ENCODE assay signal across 8 mouse cellular contexts in the genomic region with DNA sequence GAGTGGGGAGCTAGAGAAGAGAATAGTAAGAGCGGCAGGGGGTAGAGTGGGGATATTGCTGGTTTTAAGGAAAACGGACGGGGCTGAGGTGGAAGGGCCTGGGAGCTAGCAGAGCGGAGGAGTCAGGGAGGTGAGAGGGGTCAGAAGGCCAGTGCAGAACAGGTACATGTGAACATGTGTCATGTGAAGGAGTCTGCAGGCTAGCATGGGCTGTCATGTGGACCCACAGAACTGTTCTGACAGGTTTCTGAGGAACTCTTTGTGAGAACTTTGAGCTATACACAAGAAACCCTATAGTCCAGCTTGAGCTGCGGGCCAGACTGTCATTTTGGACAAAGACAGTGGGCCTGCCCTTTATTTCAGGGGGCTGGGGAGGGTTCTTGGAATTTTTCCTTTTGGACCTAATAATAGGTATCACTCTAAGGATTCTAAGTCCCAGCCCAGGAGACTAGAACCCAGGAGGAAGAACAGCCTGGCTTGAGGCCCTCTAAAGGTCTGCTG. TPM values are rescaled to one million over a fixed set of nuclear protein-coding genes. Genes with fewer than 3 reads are reported as not detected.
A peak's percentile ranks its signal among the peaks of the same experiment; 100 is the strongest.
DNase-seq lines count a peak whose midpoint lies in the region; ATAC-seq and TF ChIP-seq lines count a peak whose summit lies in the region.

Gene Isg20, plus strand, starts transcription at position 451 of the 501 bp plus-strand sequence.

- no peaks in the 10 kb centered on the region for H3K79me3 ChIP-seq in C2C12 (ENCODE audit: low read depth)

- H3K9me3 ChIP-seq in forebrain, postnatal 0 days (ENCODE audit: low read length): no peaks in the 10 kb centered on the region
- H3K9me3 ChIP-seq in liver, embryonic 13.5 days (replicated peaks): no peaks in the 10 kb centered on the region
- no peaks in the 10 kb centered on the region for H3K9me3 ChIP-seq in stomach, postnatal 0 days (ENCODE audit: control insufficient read depth, low read length)

- peak within 1 kb of the TSS; percentile 33; the same call in 1 of the 2 replicates for H3K4me2 ChIP-seq in forebrain, postnatal 0 days (ENCODE audit: low read depth)
- H3K4me2 ChIP-seq in liver, embryonic 13.5 days: peak within 1 kb of the TSS; percentile 89
- H3K4me2 ChIP-seq in stomach, postnatal 0 days (replicated peaks; ENCODE audit: low read depth): peak within 1 kb of the TSS; percentile 63

- no peak for TF ChIP-seq EP300 in stomach, postnatal 0 days (optimal IDR thresholded peaks at IDR 0.05)

- H3ac ChIP-seq in C2C12 (ENCODE audit: control insufficient read depth, insufficient read length, low read depth): no peak within 1 kb of the TSS

- 57% methylated on average over 5 of the region's 5 CpGs for WGBS in forebrain, postnatal 0 days
- WGBS in liver, embryonic 13.5 days (ENCODE audit: insufficient replicate concordance): 64% methylated on average over 5 of the region's 5 CpGs
- WGBS in stomach, postnatal 0 days: 69% methylated on average over 5 of the region's 5 CpGs

- peaks cover 6% of the 10 kb centered on the region; the same call in 1 of the 2 replicates for H3K4me1 ChIP-seq in forebrain, postnatal 0 days (ENCODE audit: insufficient read depth)
- H3K4me1 ChIP-seq in liver, embryonic 13.5 days (replicated peaks): peaks cover 58% of the 10 kb centered on the region
- H3K4me1 ChIP-seq in stomach, postnatal 0 days (replicated peaks; ENCODE audit: control insufficient read depth, insufficient read depth): 0 out of 2 replicates have a peak, but pooled peaks cover 9% of the 10 kb centered on the region

- peak within 1 kb of the TSS; percentile 16 for H3K4me3 ChIP-seq in C2C12 (ENCODE audit: insufficient read depth, poor library complexity, severe bottlenecking)
- peak within 1 kb of the TSS; percentile 17; the same call in 1 of the 2 replicates for H3K4me3 ChIP-seq in forebrain, postnatal 0 days (ENCODE audit: low read depth, low read length)
- peak within 1 kb of the TSS; percentile 64 for H3K4me3 ChIP-seq in liver, embryonic 13.5 days (replicated peaks)
- H3K4me3 ChIP-seq in stomach, postnatal 0 days (ENCODE audit: low read depth, low read length): peak within 1 kb of the TSS; percentile 36

- no peak for DNase-seq in adrenal gland, postnatal 14 days
- no peak for DNase-seq in adrenal gland, postnatal 25 days
- DNase-seq in forebrain, postnatal 0 days: no peak
- DNase-seq in liver, embryonic 13.5 days: no peak
- no peak for DNase-seq in stomach, postnatal 0 days (ENCODE audit: low spot score)
- DNase-seq in thymus, adult 18-20 months: no peak
- DNase-seq in layer of hippocampus, postnatal 14 days (ENCODE audit: low spot score in 2 of 2): no peak

- no peak within 1 kb of the TSS for H3K27ac ChIP-seq in forebrain, postnatal 0 days (ENCODE audit: low read depth, low read length)
- peak within 1 kb of the TSS; percentile 87 for H3K27ac ChIP-seq in liver, embryonic 13.5 days
- peak within 1 kb of the TSS; percentile 85 for H3K27ac ChIP-seq in stomach, postnatal 0 days (replicated peaks)

- peaks cover 22% of the 10 kb centered on the region for H3K36me3 ChIP-seq in C2C12 (ENCODE audit: control insufficient read depth, insufficient read depth)
- H3K36me3 ChIP-seq in forebrain, postnatal 0 days (ENCODE audit: insufficient read depth): peaks cover 8% of the 10 kb centered on the region; the same call in 1 of the 2 replicates
- peaks cover 18% of the 10 kb centered on the region for H3K36me3 ChIP-seq in liver, embryonic 13.5 days
- H3K36me3 ChIP-seq in stomach, postnatal 0 days (ENCODE audit: control insufficient read depth, insufficient read depth, low read length): no peaks in the 10 kb centered on the region

- H3K79me2 ChIP-seq in C2C12 (ENCODE audit: control insufficient read depth, insufficient read depth): no peaks in the 10 kb centered on the region

- no peak for TF ChIP-seq CTCF in C2C12 (IDR thresholded peaks at IDR 0.05; ENCODE audit: control insufficient read depth, insufficient read depth, insufficient read length)
- TF ChIP-seq CTCF in forebrain, postnatal 0 days (IDR thresholded peaks at IDR 0.05; ENCODE audit: low read depth): no peak
- no peak for TF ChIP-seq CTCF in stomach, postnatal 0 days (IDR thresholded peaks at IDR 0.05; ENCODE audit: low read depth)

- peak within 1 kb of the TSS; percentile 28; the same call in 1 of the 2 replicates for H3K9ac ChIP-seq in forebrain, postnatal 0 days
- H3K9ac ChIP-seq in liver, embryonic 13.5 days: peak within 1 kb of the TSS; percentile 76
- H3K9ac ChIP-seq in stomach, postnatal 0 days (ENCODE audit: low read length): peak within 1 kb of the TSS; percentile 38; the same call in 1 of the 2 replicates

- H3K27me3 ChIP-seq in C2C12 (ENCODE audit: control insufficient read depth, insufficient read depth, insufficient read length): no peaks in the 10 kb centered on the region
- no peaks in the 10 kb centered on the region for H3K27me3 ChIP-seq in forebrain, postnatal 0 days (ENCODE audit: insufficient read depth, low read length)
- H3K27me3 ChIP-seq in liver, embryonic 13.5 days: no peaks in the 10 kb centered on the region
- no peaks in the 10 kb centered on the region for H3K27me3 ChIP-seq in stomach, postnatal 0 days (ENCODE audit: control insufficient read depth, insufficient read depth, low read length)

- ATAC-seq in forebrain, postnatal 0 days: no peak
- no peak for ATAC-seq in liver, embryonic 13.5 days (ENCODE audit: low read depth)
- 0 out of 2 replicates have a peak, but pooled peaks have one; percentile 13 for ATAC-seq in stomach, postnatal 0 days (ENCODE audit: low FRiP score, low TSS enrichment)

TF ChIP-seq in C2C12, 6 proteins besides CTCF, POLR2A, EP300 and RAD21:
- TF ChIP-seq MYOG (IDR thresholded peaks at IDR 0.05; ENCODE audit: control insufficient read depth, extremely low read depth, insufficient read length) (no peak), FOSL1 (IDR thresholded peaks at IDR 0.05; ENCODE audit: insufficient read depth, low read length, poor library complexity, severe bottlenecking) (no peak), CEBPB (IDR thresholded peaks at IDR 0.05; ENCODE audit: low read depth) (no peak)

RNA-seq across cellular contexts. Expression of gene Isg20, which starts in this region (rescaled TPM):
- total RNA-seq in adrenal gland, postnatal 14 days (2021): 16.9 and 19.6 TPM in 2 replicates
- total RNA-seq in adrenal gland, postnatal 25 days (2021): 4.9 and 5.4 TPM in 2 replicates
- polyA plus RNA-seq in C2C12 (2012; fragmentation: generic; extraction: Trizol): 5.3 TPM
- total RNA-seq in forebrain, postnatal 0 days (2014; rRNA removed): 0.38 and 2.2 TPM in 2 replicates
- 0.87 and 1.6 TPM in 2 replicates for polyA plus RNA-seq in forebrain, postnatal 0 days (2015; fragmentation: Nextera tagmentation; extraction: Ambion mirVana)
- polyA plus RNA-seq in liver, embryonic 13.5 days (2015; fragmentation: Nextera tagmentation; extraction: Ambion mirVana): 21.6 and 26.2 TPM in 2 replicates
- polyA plus RNA-seq in stomach, postnatal 0 days (2015; fragmentation: Nextera tagmentation; extraction: Ambion mirVana): 10.6 and 10.9 TPM in 2 replicates
- 1 to 10 TPM in 1 of 2 experiments, under 1 TPM in 1; 0.60 to 1.1 TPM for total RNA-seq in layer of hippocampus, postnatal 14 days (2021)

Comparison
In these comparisons a context has a peak if more than half of its experiments do, and no peak if none do; other contexts are left out.
1. H3K4me2 ChIP-seq: peak in every context shown above with its lines; median percentile 89 in liver, embryonic 13.5 days; 63 in stomach, postnatal 0 days; 33 in forebrain, postnatal 0 days.